Mouse (Mus musculus): Measurements from ENCODE around the gene Ggt6. TPM values are rescaled to one million over a fixed set of nuclear protein-coding genes. Genes with fewer than 3 reads are reported as not detected.

The Ggt6 gene
- polyA plus RNA-seq, 1 experiment from 2014 or later = 0.94 TPM

- Histone ChIP-seq H3K27ac (ENCODE audit: low read length) (peak overlapping the region; percentile 74), H3K4me3 (ENCODE audit: low read depth, low read length) (no peak overlapping the region), H3K9ac (replicated peaks; ENCODE audit: low read depth) (no peak overlapping the region), H3K9me3 (ENCODE audit: low read length) (no peaks in the 10 kb centered on the region), H3K27me3 (replicated peaks; ENCODE audit: insufficient read depth, low read length) (no peaks in the 10 kb centered on the region), H3K4me1 (ENCODE audit: insufficient read depth, low read depth, low read length) (peaks cover 35% of the 10 kb centered on the region), H3K4me2 (replicated peaks; ENCODE audit: low read depth, low read length) (no peak overlapping the region), H3K36me3 (ENCODE audit: insufficient read depth, low read length) (no peaks in the 10 kb centered on the region)
- WGBS = 64% methylated on average over 4 of the region's 4 CpGs
- DNase-seq (ENCODE audit: low spot score) (peak; percentile 71), ATAC-seq (peak; percentile 66)
- no peak for TF ChIP-seq CTCF (IDR thresholded peaks at IDR 0.05)
- TF ChIP-seq EP300 (IDR thresholded peaks at IDR 0.05) = peak; percentile 69
These were observed 38.2 kb downstream of the Ggt6 start for GRCm38 (mm10) chr11:72473540-72473939.

- ATAC-seq (no peak), DNase-seq (ENCODE audit: low spot score) (no peak)
- H3K27me3 ChIP-seq (replicated peaks; ENCODE audit: insufficient read depth, low read length) = no peaks in the 10 kb centered on the region
- H3K9ac ChIP-seq (replicated peaks; ENCODE audit: low read depth) = no peak overlapping the region
- peaks cover 23% of the 10 kb centered on the region for H3K4me1 ChIP-seq (ENCODE audit: insufficient read depth, low read depth, low read length)
- no peak for TF ChIP-seq EP300 (IDR thresholded peaks at IDR 0.05)
- TF ChIP-seq CTCF (IDR thresholded peaks at IDR 0.05) = no peak
- 72% methylated on average over 3 of the region's 3 CpGs for WGBS
- no peaks in the 10 kb centered on the region for H3K9me3 ChIP-seq (ENCODE audit: low read length)
- no peak overlapping the region for H3K4me2 ChIP-seq (replicated peaks; ENCODE audit: low read depth, low read length)
- 0 out of 2 replicates have a peak overlapping the region, but pooled peaks have one; percentile 3 for H3K27ac ChIP-seq (ENCODE audit: low read length)
- H3K36me3 ChIP-seq (ENCODE audit: insufficient read depth, low read length) = no peaks in the 10 kb centered on the region
- H3K4me3 ChIP-seq (ENCODE audit: low read depth, low read length) = no peak overlapping the region
These were observed 39.6 kb downstream of the Ggt6 start for GRCm38 (mm10) chr11:72474926-72475325.

- Histone ChIP-seq H3K9me3 (ENCODE audit: low read length) (no peaks in the 10 kb centered on the region), H3K9ac (replicated peaks; ENCODE audit: low read depth) (no peak overlapping the region), H3K4me2 (replicated peaks; ENCODE audit: low read depth, low read length) (no peak overlapping the region), H3K27me3 (replicated peaks; ENCODE audit: insufficient read depth, low read length) (no peaks in the 10 kb centered on the region), H3K4me1 (ENCODE audit: insufficient read depth, low read depth, low read length) (peaks cover 19% of the 10 kb centered on the region), H3K27ac (ENCODE audit: low read length) (no peak overlapping the region), H3K36me3 (ENCODE audit: insufficient read depth, low read length) (no peaks in the 10 kb centered on the region), H3K4me3 (ENCODE audit: low read depth, low read length) (no peak overlapping the region)
- DNase-seq (ENCODE audit: low spot score) (no peak), ATAC-seq (no peak)
- 50% methylated on average over 7 of the region's 7 CpGs for WGBS
- TF ChIP-seq EP300 (IDR thresholded peaks at IDR 0.05) (no peak), CTCF (IDR thresholded peaks at IDR 0.05) (no peak)
These were observed 40.1 kb downstream of the Ggt6 start for GRCm38 (mm10) chr11:72475408-72475807.

DNA sequence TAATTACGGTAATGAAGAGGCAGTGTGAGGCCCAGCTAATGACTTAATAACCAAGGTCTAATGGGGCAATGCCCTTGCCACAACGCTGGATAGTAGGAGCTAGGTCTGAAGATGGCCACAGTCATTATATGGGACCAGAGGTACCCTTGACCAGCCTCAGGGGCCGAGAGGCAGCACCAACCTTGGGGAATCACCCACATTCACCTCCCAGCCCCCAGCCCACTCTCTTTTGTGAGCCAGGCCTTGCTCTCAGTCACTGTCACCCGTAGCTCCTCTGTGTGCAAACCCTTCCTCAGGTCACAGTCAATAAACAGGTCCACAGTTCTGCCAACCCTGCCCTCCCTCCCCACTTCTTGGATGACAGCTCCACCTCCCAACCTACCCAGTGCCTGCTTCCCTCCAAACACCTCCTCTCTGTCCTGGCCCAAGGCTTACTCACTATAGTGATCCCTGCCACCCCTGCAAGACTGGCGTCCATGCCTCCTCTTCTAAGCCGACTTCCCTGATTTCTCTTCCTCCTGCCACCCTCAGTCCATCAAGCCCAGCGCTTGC is 40.8 kb downstream of the Ggt6 start:
- no peak for TF ChIP-seq EP300 (IDR thresholded peaks at IDR 0.05)
- no peak for TF ChIP-seq CTCF (IDR thresholded peaks at IDR 0.05)
- Histone ChIP-seq H3K27ac (ENCODE audit: low read length) (no peak overlapping the region), H3K36me3 (ENCODE audit: insufficient read depth, low read length) (no peaks in the 10 kb centered on the region), H3K4me3 (ENCODE audit: low read depth, low read length) (no peak overlapping the region), H3K9ac (replicated peaks; ENCODE audit: low read depth) (no peak overlapping the region), H3K27me3 (replicated peaks; ENCODE audit: insufficient read depth, low read length) (no peaks in the 10 kb centered on the region), H3K4me1 (ENCODE audit: insufficient read depth, low read depth, low read length) (peaks cover 16% of the 10 kb centered on the region), H3K9me3 (ENCODE audit: low read length) (no peaks in the 10 kb centered on the region), H3K4me2 (replicated peaks; ENCODE audit: low read depth, low read length) (no peak overlapping the region)
- WGBS = 83% methylated on average over 7 of the region's 7 CpGs
- DNase-seq (ENCODE audit: low spot score) (no peak), ATAC-seq (no peak)

- Histone ChIP-seq H3K4me1 (ENCODE audit: insufficient read depth, low read depth, low read length) (peaks cover 13% of the 10 kb centered on the region), H3K27me3 (replicated peaks; ENCODE audit: insufficient read depth, low read length) (no peaks in the 10 kb centered on the region), H3K9ac (replicated peaks; ENCODE audit: low read depth) (no peak overlapping the region), H3K27ac (ENCODE audit: low read length) (0 out of 2 replicates have a peak overlapping the region, but pooled peaks have one; percentile 14), H3K36me3 (ENCODE audit: insufficient read depth, low read length) (no peaks in the 10 kb centered on the region), H3K4me2 (replicated peaks; ENCODE audit: low read depth, low read length) (no peak overlapping the region), H3K4me3 (ENCODE audit: low read depth, low read length) (no peak overlapping the region), H3K9me3 (ENCODE audit: low read length) (no peaks in the 10 kb centered on the region)
- DNase-seq (ENCODE audit: low spot score) = no peak
- TF ChIP-seq EP300 (IDR thresholded peaks at IDR 0.05) = no peak
- no peak for TF ChIP-seq CTCF (IDR thresholded peaks at IDR 0.05)
- WGBS = 25% methylated on average over 5 of the region's 5 CpGs
- ATAC-seq = no peak
These were observed 41.9 kb downstream of the Ggt6 start for GRCm38 (mm10) chr11:72477182-72477581.

GRCm38 (mm10) chr11:72477653-72478052 is 42.3 kb downstream of the Ggt6 start:
- Histone ChIP-seq H3K36me3 (ENCODE audit: insufficient read depth, low read length) (no peaks in the 10 kb centered on the region), H3K27ac (ENCODE audit: low read length) (0 out of 2 replicates have a peak overlapping the region, but pooled peaks have one; percentile 14), H3K4me1 (ENCODE audit: insufficient read depth, low read depth, low read length) (peaks cover 10% of the 10 kb centered on the region; the same call in 1 of the 2 replicates), H3K9me3 (ENCODE audit: low read length) (no peaks in the 10 kb centered on the region), H3K9ac (replicated peaks; ENCODE audit: low read depth) (no peak overlapping the region), H3K4me3 (ENCODE audit: low read depth, low read length) (no peak overlapping the region), H3K4me2 (replicated peaks; ENCODE audit: low read depth, low read length) (no peak overlapping the region), H3K27me3 (replicated peaks; ENCODE audit: insufficient read depth, low read length) (no peaks in the 10 kb centered on the region)
- ATAC-seq (no peak), DNase-seq (ENCODE audit: low spot score) (no peak)
- TF ChIP-seq EP300 (IDR thresholded peaks at IDR 0.05) (no peak), CTCF (IDR thresholded peaks at IDR 0.05) (no peak)
- 85% methylated on average over 1 of the region's 1 CpGs for WGBS
